Mouse (Mus musculus): ENCODE measurements around the gene Mastl. TPM values are rescaled to one million over a fixed set of nuclear protein-coding genes. Genes with fewer than 3 reads are reported as not detected.
A peak's percentile ranks its signal among the peaks of the same experiment; 100 is the strongest.

Mastl gene
- polyA plus RNA-seq, 1 experiment, result 0.19 TPM

DNA sequence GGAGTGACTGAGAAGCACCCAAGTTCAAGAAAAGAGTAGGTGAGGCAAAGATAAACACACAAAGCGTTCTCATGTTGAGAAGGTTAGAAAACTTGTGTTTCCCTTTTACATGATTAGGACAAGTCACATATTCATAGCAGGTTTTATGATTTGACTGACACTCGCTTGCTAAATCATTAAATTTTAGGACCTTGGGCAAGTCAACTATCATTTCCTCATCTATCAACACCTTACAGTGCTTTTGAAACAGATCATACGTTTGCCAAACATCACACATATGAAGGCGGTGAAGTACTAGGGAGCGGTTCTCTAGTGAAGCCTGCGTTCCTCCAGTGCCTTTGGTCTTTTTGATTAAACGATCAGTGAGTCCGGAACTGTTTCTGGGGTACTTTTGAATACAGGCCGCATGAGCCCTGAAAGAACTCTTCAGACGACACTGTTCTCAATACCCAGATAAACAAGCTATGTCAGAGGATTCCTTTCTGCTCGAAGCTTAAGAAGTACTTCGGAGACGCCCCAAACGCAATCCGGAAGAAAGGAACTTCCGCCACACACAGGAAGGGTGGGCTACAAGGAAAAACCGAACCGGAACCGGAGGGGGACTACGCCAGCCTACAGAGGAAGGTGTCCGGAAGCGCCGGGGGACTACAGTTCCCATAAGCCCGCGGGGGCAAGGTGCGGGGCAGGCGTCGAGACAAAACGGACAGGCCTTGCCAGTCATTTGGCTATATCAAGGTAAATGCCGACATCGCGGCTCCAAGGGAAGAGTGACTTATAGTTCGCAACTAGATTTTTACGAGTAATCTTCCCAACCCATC is 88.1 kb downstream of the Mastl start, which contains the start of gene Acbd5:
Acbd5 (plus strand) TSS at position 616 of the 818 bp plus-strand sequence.
- Histone ChIP-seq H3K36me3 (ENCODE audit: control insufficient read depth, insufficient read depth, low read length) (no peaks in the 10 kb centered on the region; the same call in 1 of the 2 replicates), H3K4me3 (ENCODE audit: insufficient read depth, low read depth, low read length) (peak within 1 kb of the TSS; percentile 91), H3K27me3 (replicated peaks; ENCODE audit: control insufficient read depth, insufficient read depth, low read length) (no peaks in the 10 kb centered on the region), H3K27ac (ENCODE audit: insufficient read depth, low read depth, low read length) (peak within 1 kb of the TSS; percentile 99), H3K4me1 (ENCODE audit: control insufficient read depth, insufficient read depth, low read length) (no peaks in the 10 kb centered on the region)
- 2% methylated on average over 34 of the region's 34 CpGs for WGBS
- no peak for TF ChIP-seq POLR2A (IDR thresholded peaks at IDR 0.05; ENCODE audit: low read depth, low read length)
- peak; percentile 98 for DNase-seq

Other genes with a start within 250 kb of the Mastl start
- gene Abi1, start 115.8 kb downstream of the Mastl start, polyA plus RNA-seq (2012; rRNA removed), result 67.9 and 72.9 TPM in 2 replicates
- 13.6 and 18.9 TPM in 2 replicates for gene Acbd5, start 87.9 kb downstream of the Mastl start, polyA plus RNA-seq (2012; rRNA removed)
- 5.0 and 7.7 TPM in 2 replicates for gene Yme1l1, start 345 bp upstream of the Mastl start, polyA plus RNA-seq (2012; rRNA removed)
- not detected in 2 replicates for gene 4931423N10Rik, start 51.5 kb upstream of the Mastl start, polyA plus RNA-seq (2012; rRNA removed)
- gene Nxph2, start 165.2 kb upstream of the Mastl start, polyA plus RNA-seq (2012; rRNA removed), result not detected in 2 replicates